Mouse (Mus musculus) CH12.LX (cell line): ENCODE results near the gene Rexo1. TPM values are rescaled to one million over a fixed set of nuclear protein-coding genes. Genes with fewer than 3 reads are reported as not detected.
A peak's percentile ranks its signal among the peaks of the same experiment; 100 is the strongest.

Experiments
- DNase-seq: peaks from one replicate; pipeline ENCODE4 v3.0.0-alpha.2; 2013; ENCODE audit errors: extremely low read depth
- H3K27ac ChIP-seq: 2 replicates; pipeline ENCODE4 v1.5.1; 2012; ENCODE audit warnings: low read depth, mild to moderate bottlenecking, control low read depth, moderate library complexity; ENCODE audit not compliant: insufficient read depth
- H3K27me3 ChIP-seq: replicated peaks from 2 replicates; pipeline ENCODE3; 2012; ENCODE audit warnings: inconsistent platforms
- H3K36me3 ChIP-seq, 2 experiments: replicated peaks in 1 of 2; 2 replicates each; pipeline versions ENCODE3 to v1.6.1; 2012; ENCODE audit warnings: inconsistent platforms in 1 of 2, low read length in 1 of 2, mild to moderate bottlenecking in 1 of 2, mixed read lengths in 1 of 2, moderate library complexity in 1 of 2; ENCODE audit not compliant: control insufficient read depth in 1 of 2, insufficient read depth in 1 of 2
- H3K4me1 ChIP-seq, 2 experiments: 2 replicates each; pipeline ENCODE4 v1.6.1; 2012; ENCODE audit warnings: inconsistent platforms in 1 of 2, moderate library complexity in 1 of 2; ENCODE audit not compliant: insufficient read depth in 2 of 2, control insufficient read depth in 1 of 2
- H3K4me2 ChIP-seq: 2 replicates; pipeline ENCODE4 v1.6.1; 2012; ENCODE audit warnings: low read depth, mild to moderate bottlenecking, control low read depth; ENCODE audit not compliant: poor library complexity, insufficient read depth, severe bottlenecking
- H3K4me3 ChIP-seq, 3 experiments: fragments of 150-350 bp in 1 of 3; sonication (generic) in 1 of 3; replicated peaks in 1 of 3; 2 replicates each; pipeline versions ENCODE3 to v1.5.1; 2011 to 2012; ENCODE audit warnings: low read depth in 2 of 3, low read length in 2 of 3, mild to moderate bottlenecking in 2 of 3, moderate library complexity in 2 of 3, control low read depth in 1 of 3, improper control_type of control experiment in 1 of 3, inconsistent platforms in 1 of 3, mixed read lengths in 1 of 3; ENCODE audit not compliant: poor library complexity in 1 of 3
- H3K79me2 ChIP-seq: replicated peaks from 2 replicates; pipeline ENCODE4 v1.6.1; 2012; ENCODE audit warnings: mild to moderate bottlenecking, moderate library complexity; ENCODE audit not compliant: control insufficient read depth, poor library complexity, insufficient read depth, severe bottlenecking; ENCODE audit errors: extremely low read depth
- H3K9ac ChIP-seq: 2 replicates; pipeline ENCODE4 v1.6.1; 2012; ENCODE audit warnings: low read depth, mild to moderate bottlenecking, control low read depth, moderate library complexity; ENCODE audit not compliant: insufficient read depth
- H3K9me3 ChIP-seq: replicated peaks from 2 replicates; pipeline ENCODE3; 2012; ENCODE audit warnings: low read length, inconsistent platforms, mixed read lengths
- BHLHE40 ChIP-seq: IDR thresholded peaks from 2 replicates; pipeline ENCODE4 v1.6.1; 2011; ENCODE audit warnings: mild to moderate bottlenecking, low read depth, low read length, improper control_type of control experiment
- CHD1 ChIP-seq: IDR thresholded peaks from 2 replicates; pipeline ENCODE4 v1.6.1; 2012; ENCODE audit warnings: low read depth, low read length, improper control_type of control experiment, inconsistent platforms
- CHD2 ChIP-seq: IDR thresholded peaks from 2 replicates; pipeline ENCODE4 v1.6.1; 2011; ENCODE audit warnings: low read length, improper control_type of control experiment
- CTCF ChIP-seq, 2 experiments: IDR thresholded peaks in 1 of 2; conservative IDR thresholded peaks in 1 of 2; 2 replicates each; pipeline ENCODE4 v1.5.1; 2011 to 2012; ENCODE audit warnings: low read depth in 2 of 2, low read length in 2 of 2, improper control_type of control experiment in 1 of 2, inconsistent platforms in 1 of 2, mild to moderate bottlenecking in 1 of 2, moderate library complexity in 1 of 2
- E2F4 ChIP-seq: IDR thresholded peaks from 2 replicates; pipeline ENCODE4 v1.6.1; 2011; ENCODE audit warnings: low read depth, low read length, improper control_type of control experiment; ENCODE audit not compliant: insufficient replicate concordance
- ELF1 ChIP-seq: IDR thresholded peaks from 2 replicates; pipeline ENCODE4 v1.6.1; 2014; ENCODE audit warnings: low read depth, mild to moderate bottlenecking, inconsistent platforms, low read length, improper control_type of control experiment
- EP300 ChIP-seq: IDR thresholded peaks from 2 replicates; pipeline ENCODE4 v1.6.1; 2011; ENCODE audit warnings: low read length, improper control_type of control experiment
- ETS1 ChIP-seq: conservative IDR thresholded peaks from 2 replicates; pipeline ENCODE4 v1.6.1; 2012; ENCODE audit warnings: low read depth, mild to moderate bottlenecking, inconsistent platforms, low read length, improper control_type of control experiment, moderate library complexity
- GABPA ChIP-seq: IDR thresholded peaks from 2 replicates; pipeline ENCODE4 v1.6.1; 2012; ENCODE audit warnings: low read depth, low read length, improper control_type of control experiment, inconsistent platforms; ENCODE audit not compliant: insufficient replicate concordance
- HCFC1 ChIP-seq: IDR thresholded peaks from 2 replicates; pipeline ENCODE4 v1.6.1; 2012; ENCODE audit warnings: low read depth, mild to moderate bottlenecking, inconsistent platforms, low read length, improper control_type of control experiment
- IRF4 ChIP-seq: IDR thresholded peaks from 2 replicates; pipeline ENCODE4 v1.6.1; 2014; ENCODE audit warnings: low read depth, mild to moderate bottlenecking, inconsistent platforms, low read length, improper control_type of control experiment
- JUND ChIP-seq: conservative IDR thresholded peaks from 2 replicates; pipeline ENCODE4 v1.6.1; 2011; ENCODE audit warnings: low read depth, low read length, improper control_type of control experiment
- KAT2A ChIP-seq: IDR thresholded peaks from 2 replicates; pipeline ENCODE4 v1.6.1; 2012; ENCODE audit warnings: low read length, improper control_type of control experiment, inconsistent platforms; ENCODE audit not compliant: insufficient replicate concordance
- MAFK ChIP-seq: IDR thresholded peaks from 2 replicates; pipeline ENCODE4 v1.6.1; 2011; ENCODE audit warnings: low read length, improper control_type of control experiment; ENCODE audit not compliant: insufficient replicate concordance
- MAX ChIP-seq: IDR thresholded peaks from 2 replicates; pipeline ENCODE4 v1.6.1; 2011; ENCODE audit warnings: low read length, improper control_type of control experiment
- MAZ ChIP-seq: IDR thresholded peaks from 2 replicates; pipeline ENCODE4 v1.6.1; 2012; ENCODE audit warnings: low read depth, mild to moderate bottlenecking, inconsistent platforms, low read length, improper control_type of control experiment, moderate library complexity
- MEF2A ChIP-seq: IDR thresholded peaks from 2 replicates; pipeline ENCODE4 v1.6.1; 2014; ENCODE audit warnings: low read depth, mild to moderate bottlenecking, inconsistent platforms, low read length, improper control_type of control experiment, borderline replicate concordance
- MXI1 ChIP-seq: IDR thresholded peaks from 2 replicates; pipeline ENCODE4 v1.6.1; 2011; ENCODE audit warnings: mild to moderate bottlenecking, low read depth, low read length, improper control_type of control experiment
- MYC ChIP-seq: IDR thresholded peaks from 2 replicates; pipeline ENCODE4 v1.6.1; 2011; ENCODE audit warnings: low read depth, mild to moderate bottlenecking, improper control_type of control experiment, low read length
- NELFE ChIP-seq: IDR thresholded peaks from 2 replicates; pipeline ENCODE4 v1.6.1; 2011; ENCODE audit warnings: low read depth, low read length, improper control_type of control experiment
- NRF1 ChIP-seq: IDR thresholded peaks from 2 replicates; pipeline ENCODE4 v1.6.1; 2014; ENCODE audit warnings: low read depth, mild to moderate bottlenecking, inconsistent platforms, low read length, improper control_type of control experiment, moderate library complexity
- PAX5 ChIP-seq: IDR thresholded peaks from 2 replicates; pipeline ENCODE4 v1.6.1; 2012; ENCODE audit warnings: low read length, inconsistent platforms, mixed read lengths
- POLR2A ChIP-seq: IDR thresholded peaks from 2 replicates; pipeline ENCODE4 v1.6.1; 2011; ENCODE audit warnings: low read depth, mild to moderate bottlenecking, improper control_type of control experiment, low read length
- POLR2AphosphoS2 ChIP-seq: IDR thresholded peaks from 2 replicates; pipeline ENCODE4 v1.6.1; 2011; ENCODE audit warnings: low read depth, low read length, improper control_type of control experiment
- RAD21 ChIP-seq: IDR thresholded peaks from 2 replicates; pipeline ENCODE4 v1.6.1; 2011; ENCODE audit warnings: low read depth, mild to moderate bottlenecking, low read length, improper control_type of control experiment, moderate library complexity
- RCOR1 ChIP-seq: conservative IDR thresholded peaks from 2 replicates; pipeline ENCODE4 v1.6.1; 2012; ENCODE audit warnings: low read depth, mild to moderate bottlenecking, inconsistent platforms, low read length, improper control_type of control experiment
- SIN3A ChIP-seq: IDR thresholded peaks from 2 replicates; pipeline ENCODE4 v1.6.1; 2012; ENCODE audit warnings: low read length, improper control_type of control experiment, inconsistent platforms
- SMC3 ChIP-seq: IDR thresholded peaks from 2 replicates; pipeline ENCODE4 v1.6.1; 2011; ENCODE audit warnings: low read depth, low read length, improper control_type of control experiment
- TBP ChIP-seq: conservative IDR thresholded peaks from 2 replicates; pipeline ENCODE4 v1.6.1; 2011; ENCODE audit warnings: low read depth, low read length, improper control_type of control experiment
- TCF12 ChIP-seq: IDR thresholded peaks from 2 replicates; pipeline ENCODE4 v1.6.1; 2014; ENCODE audit warnings: low read depth, mild to moderate bottlenecking, inconsistent platforms, low read length, improper control_type of control experiment
- UBTF ChIP-seq: IDR thresholded peaks from 2 replicates; pipeline ENCODE4 v1.6.1; 2012; ENCODE audit warnings: low read depth, mild to moderate bottlenecking, inconsistent platforms, low read length, improper control_type of control experiment, moderate library complexity
- USF1 ChIP-seq: IDR thresholded peaks from 2 replicates; pipeline ENCODE4 v1.6.1; 2014; ENCODE audit warnings: low read depth, mild to moderate bottlenecking, inconsistent platforms, low read length, improper control_type of control experiment
- USF2 ChIP-seq: conservative IDR thresholded peaks from 2 replicates; pipeline ENCODE4 v1.6.1; 2011; ENCODE audit warnings: low read depth, low read length, improper control_type of control experiment
- ZKSCAN1 ChIP-seq: IDR thresholded peaks from 2 replicates; pipeline ENCODE4 v1.6.1; 2012; ENCODE audit warnings: low read depth, inconsistent platforms, low read length, improper control_type of control experiment, borderline replicate concordance
- ZMIZ1 ChIP-seq: IDR thresholded peaks from 2 replicates; pipeline ENCODE4 v1.6.1; 2012; ENCODE audit warnings: low read depth, mild to moderate bottlenecking, inconsistent platforms, low read length, improper control_type of control experiment
- ZNF384 ChIP-seq: IDR thresholded peaks from 2 replicates; pipeline ENCODE4 v1.6.1; 2012; ENCODE audit warnings: low read depth, low read length, improper control_type of control experiment, inconsistent platforms
- dilution Hi-C: fragments of 300-500 bp; cut with MboI; formaldehyde crosslinking; loops from 2 replicates; pipeline ENCODE4 v1.14.3; 2020; ENCODE audit warnings: low sequenced_read_pairs; ENCODE audit not compliant: extremely low pct_unique_long_range_greater_than_20kb, extremely low pct_ligation_motif_present
- in situ Hi-C: fragments of 300-500 bp; cut with MboI; formaldehyde crosslinking; loops from 3 replicates; pipeline ENCODE4 v1.14.3; 2019; ENCODE audit warnings: low sequenced_read_pairs, low pct_ligation_motif_present, low pct_unique_long_range_greater_than_20kb, mixed read lengths
- polyA plus RNA-seq: library from polyadenylated mRNA; unstranded; fragments of >175 nt; gene quantifications from 2 replicates; pipeline ENCODE4 v1.2.1, GENCODE M21; 2012; ENCODE audit warnings: low read depth; ENCODE audit not compliant: insufficient read length
- total RNA-seq, 2 experiments: library from RNA; depleted of rRNA; stranded (reverse); fragments of 300-350 nt in 1 of 2; fragments of >200 nt in 1 of 2; gene quantifications; 2 replicates each; pipeline ENCODE4 v1.2.3; 2012 to 2014

The Rexo1 gene
- total and polyA plus RNA-seq, 3 experiments: 7.0 to 41.9 (median 17.7) TPM

- dilution Hi-C loops (no loop called here), in situ Hi-C loops (no loop called here)
- Histone ChIP-seq H3K9ac (peak overlapping the region; percentile 94), H3K4me1 (peaks cover 19 to 63% of the 10 kb centered on the region in 2 experiments), H3K27ac (peak overlapping the region; percentile 95), H3K79me2 (peaks cover 66% of the 10 kb centered on the region), H3K4me2 (peak overlapping the region; percentile 89), H3K4me3 (peak overlapping the region; percentile 49 to 75 (median 60)), H3K27me3 (no peaks in the 10 kb centered on the region), H3K9me3 (no peaks in the 10 kb centered on the region), H3K36me3 (peaks cover 16 to 46% of the 10 kb centered on the region in 2 experiments)
- TF ChIP-seq MAFK: no peak
- TF ChIP-seq SIN3A: peak; percentile 5
- peak; percentile 64; the same call in 1 of the 2 replicates for TF ChIP-seq POLR2A
- TF ChIP-seq PAX5: no peak
- TF ChIP-seq NRF1: peak; percentile 10; the same call in 1 of the 2 replicates
- TF ChIP-seq RAD21: no peak
- no peak for TF ChIP-seq ZMIZ1
- TF ChIP-seq POLR2AphosphoS2: no peak; the same call in 1 of the 2 replicates
- TF ChIP-seq MEF2A: peak; percentile 29; the same call in 1 of the 2 replicates
- TF ChIP-seq USF1: peak; percentile 56
- no peak for TF ChIP-seq ZNF384
- TF ChIP-seq BHLHE40: peak; percentile 73
- peak; percentile 76 for TF ChIP-seq MAX
- TF ChIP-seq NELFE: no peak; the same call in 1 of the 2 replicates
- TF ChIP-seq ELF1: no peak
- peak; percentile 73 for TF ChIP-seq IRF4
- TF ChIP-seq E2F4: no peak
- no peak for TF ChIP-seq UBTF
- TF ChIP-seq CHD1: peak; percentile 2; the same call in 1 of the 2 replicates
- peak; percentile 69 for TF ChIP-seq MAZ
- TF ChIP-seq JUND: no peak
- TF ChIP-seq CTCF (conservative IDR thresholded peaks at IDR 0.05 in 1 of 2, IDR thresholded peaks at IDR 0.05 in 1 of 2; ENCODE audit: low read depth in 2 of 2, low read length in 2 of 2): no peak
- TF ChIP-seq TCF12: peak; percentile 51
- no peak for TF ChIP-seq SMC3
- no peak for TF ChIP-seq USF2
- no peak for TF ChIP-seq ZKSCAN1
- peak; percentile 54; the same call in 1 of the 2 replicates for TF ChIP-seq MYC
- no peak for TF ChIP-seq GABPA
- no peak for TF ChIP-seq CHD2
- no peak for TF ChIP-seq ETS1
- no peak for TF ChIP-seq KAT2A
- 0 out of 2 replicates have a peak, but pooled peaks have one; percentile 13 for TF ChIP-seq EP300
- TF ChIP-seq TBP: 0 out of 2 replicates have a peak, but pooled peaks have one; percentile 39
- TF ChIP-seq RCOR1: no peak
- TF ChIP-seq HCFC1: peak; percentile 8; the same call in 1 of the 2 replicates
- TF ChIP-seq MXI1: peak; percentile 34; the same call in 1 of the 2 replicates
- DNase-seq: peak; percentile 82
Observed at GRCm38 (mm10) chr10:80570871-80571836, 9.8 kb upstream of the Rexo1 start.
